Mouse (Mus musculus) ES-Bruce4 (cell line): ENCODE data around the gene Cyth4.

Experiments
- CTCF ChIP-seq: IDR thresholded peaks from one replicate; pipeline ENCODE4 v1.8.1; 2011; ENCODE audit warnings: low read depth, low read length
- EP300 ChIP-seq: IDR thresholded peaks from 2 replicates; pipeline ENCODE4 v1.6.1; 2011; ENCODE audit warnings: low read depth, low read length; ENCODE audit not compliant: insufficient read depth
- POLR2A ChIP-seq: IDR thresholded peaks from one replicate; pipeline ENCODE4 v1.8.1; 2011; ENCODE audit warnings: low read length; ENCODE audit not compliant: insufficient read depth

DNA sequence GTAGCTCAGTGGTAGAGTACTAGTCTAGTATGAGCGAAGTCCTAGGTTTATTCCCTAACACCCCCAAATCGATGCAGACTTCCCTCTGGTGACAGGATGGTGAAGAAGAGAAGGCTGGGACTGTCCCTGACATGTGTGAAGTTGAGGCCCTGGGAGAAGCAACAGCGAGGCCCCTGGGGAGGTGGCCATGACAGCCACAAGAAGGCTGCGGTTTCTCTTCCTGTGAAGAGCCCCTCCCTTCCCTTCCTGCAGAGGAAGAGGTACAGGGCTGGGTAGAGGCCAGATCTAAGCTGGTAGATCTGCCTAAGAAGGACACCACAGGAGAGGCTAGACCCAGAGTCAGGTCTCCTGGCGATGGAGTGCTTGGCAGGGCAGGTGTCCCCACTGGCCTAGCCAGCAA lies 32.9 kb upstream of the Cyth4 start:
- TF ChIP-seq CTCF (no peak), POLR2A (no peak), EP300 (no peak)
